Mouse (Mus musculus): ENCODE results near the gene Aox4. TPM values are rescaled to one million over a fixed set of nuclear protein-coding genes. Genes with fewer than 3 reads are reported as not detected.

Aox4 gene
- polyA plus RNA-seq, 1 experiment from 2014 or later: 0.08 TPM

DNA sequence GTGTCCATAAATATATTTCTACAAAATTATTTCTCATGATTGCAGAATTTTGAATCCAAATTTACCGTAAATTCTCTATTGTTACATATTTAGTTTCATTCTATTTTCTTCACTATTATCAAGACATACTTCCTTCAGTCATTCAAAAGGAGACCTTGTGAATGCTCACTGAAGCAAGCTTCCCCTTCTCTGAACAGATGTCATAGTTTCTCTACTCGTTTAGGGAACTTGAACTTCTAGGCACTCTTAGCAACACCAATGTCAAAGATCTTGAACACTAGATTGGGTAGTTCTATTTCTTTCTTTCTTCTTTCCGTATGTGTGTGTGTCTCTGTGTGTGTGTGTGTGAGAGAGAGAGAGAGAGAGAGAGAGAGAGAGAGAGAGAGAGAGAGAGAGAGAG, 34.3 kb downstream of the Aox4 start:
- Histone ChIP-seq H3K9me3 (replicated peaks) (no peaks in the 10 kb centered on the region), H3K4me3 (no peak overlapping the region), H3K4me2 (no peak overlapping the region), H3K9ac (no peak overlapping the region), H3K27me3 (no peaks in the 10 kb centered on the region), H3K36me3 (no peaks in the 10 kb centered on the region), H3K27ac (no peak overlapping the region), H3K4me1 (replicated peaks) (no peaks in the 10 kb centered on the region)
- WGBS: 60% methylated on average over 3 of the region's 3 CpGs
- no peak for ATAC-seq (replicated peaks; ENCODE audit: insufficient number of reproducible peaks, insufficient read depth, low FRiP score, low read depth)

GRCm38 (mm10) chr1:58248518-58248917, 38.3 kb downstream of the Aox4 start:
- Histone ChIP-seq H3K9ac (no peak overlapping the region), H3K4me3 (no peak overlapping the region), H3K27ac (no peak overlapping the region), H3K9me3 (replicated peaks) (no peaks in the 10 kb centered on the region), H3K4me2 (no peak overlapping the region), H3K36me3 (no peaks in the 10 kb centered on the region), H3K4me1 (replicated peaks) (no peaks in the 10 kb centered on the region), H3K27me3 (no peaks in the 10 kb centered on the region)
- 56% methylated on average over 1 of the region's 1 CpGs for WGBS
- ATAC-seq (replicated peaks; ENCODE audit: insufficient number of reproducible peaks, insufficient read depth, low FRiP score, low read depth): no peak

DNA sequence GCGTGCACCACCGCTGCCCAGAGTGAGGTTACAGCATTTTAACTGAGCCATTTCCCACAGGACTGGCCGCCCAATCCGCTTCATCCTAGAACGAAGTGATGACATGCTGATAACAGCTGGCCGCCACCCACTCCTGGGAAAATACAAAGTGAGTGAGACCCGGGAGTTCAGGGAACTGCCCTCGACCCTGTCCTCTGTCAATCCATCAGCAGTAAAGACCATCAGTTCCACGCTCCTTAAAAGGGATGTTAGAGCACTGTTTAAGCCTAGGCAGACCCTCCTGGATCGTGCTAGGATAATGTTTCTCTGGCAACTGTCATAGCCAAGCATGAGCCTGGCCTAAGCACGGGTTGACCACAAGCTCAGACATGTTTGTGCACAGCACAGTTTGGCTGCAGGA, 43.3 kb downstream of the Aox4 start:
- no peak for ATAC-seq (replicated peaks; ENCODE audit: insufficient number of reproducible peaks, insufficient read depth, low FRiP score, low read depth)
- no peaks in the 10 kb centered on the region for H3K36me3 ChIP-seq
- H3K9ac ChIP-seq: no peak overlapping the region
- no peak overlapping the region for H3K27ac ChIP-seq
- H3K4me1 ChIP-seq (replicated peaks): no peaks in the 10 kb centered on the region
- 48% methylated on average over 11 of the region's 11 CpGs for WGBS
- H3K9me3 ChIP-seq (replicated peaks): no peaks in the 10 kb centered on the region
- H3K4me3 ChIP-seq: no peak overlapping the region
- no peaks in the 10 kb centered on the region for H3K27me3 ChIP-seq
- no peak overlapping the region for H3K4me2 ChIP-seq

GRCm38 (mm10) chr1:58257195-58257991, 47.2 kb downstream of the Aox4 start:
- H3K4me1 ChIP-seq (replicated peaks): no peaks in the 10 kb centered on the region
- H3K4me2 ChIP-seq: no peak overlapping the region
- H3K27ac ChIP-seq: no peak overlapping the region
- no peaks in the 10 kb centered on the region for H3K9me3 ChIP-seq (replicated peaks)
- H3K27me3 ChIP-seq: no peaks in the 10 kb centered on the region
- H3K9ac ChIP-seq: no peak overlapping the region
- 74% methylated on average over 10 of the region's 10 CpGs for WGBS
- no peak for ATAC-seq (replicated peaks; ENCODE audit: insufficient number of reproducible peaks, insufficient read depth, low FRiP score, low read depth)
- H3K36me3 ChIP-seq: no peaks in the 10 kb centered on the region
- no peak overlapping the region for H3K4me3 ChIP-seq

GRCm38 (mm10) chr1:58260311-58260710, 50.1 kb downstream of the Aox4 start:
- 39% methylated on average over 3 of the region's 3 CpGs for whole genome bisulfite sequencing

GRCm38 (mm10) chr1:58268231-58268630, 58.0 kb downstream of the Aox4 start:
- ATAC-seq (replicated peaks; ENCODE audit: insufficient number of reproducible peaks, insufficient read depth, low FRiP score, low read depth): no peak
- H3K36me3 ChIP-seq: no peaks in the 10 kb centered on the region
- H3K4me1 ChIP-seq (replicated peaks): no peaks in the 10 kb centered on the region
- peaks cover 5% of the 10 kb centered on the region; the same call in 1 of the 2 replicates for H3K27me3 ChIP-seq
- H3K9ac ChIP-seq: no peak overlapping the region
- no peak overlapping the region for H3K27ac ChIP-seq
- WGBS: 74% methylated on average over 2 of the region's 2 CpGs
- no peak overlapping the region for H3K4me3 ChIP-seq
- no peaks in the 10 kb centered on the region for H3K9me3 ChIP-seq (replicated peaks)
- no peak overlapping the region for H3K4me2 ChIP-seq

More at GRCm38 (mm10) chr1:58260311-58260710, 50.1 kb downstream of the Aox4 start:
- no peak for ATAC-seq (replicated peaks; ENCODE audit: insufficient number of reproducible peaks, insufficient read depth, low FRiP score, low read depth)
- Histone ChIP-seq H3K4me1 (replicated peaks) (no peaks in the 10 kb centered on the region), H3K9me3 (replicated peaks) (no peaks in the 10 kb centered on the region), H3K27me3 (no peaks in the 10 kb centered on the region; the same call in 1 of the 2 replicates), H3K36me3 (no peaks in the 10 kb centered on the region), H3K4me2 (no peak overlapping the region), H3K9ac (no peak overlapping the region), H3K4me3 (no peak overlapping the region), H3K27ac (no peak overlapping the region)

GRCm38 (mm10) chr1:58270807-58271569, 60.8 kb downstream of the Aox4 start:
- ATAC-seq (replicated peaks; ENCODE audit: insufficient number of reproducible peaks, insufficient read depth, low FRiP score, low read depth): no peak
- Histone ChIP-seq H3K4me3 (no peak overlapping the region), H3K4me2 (no peak overlapping the region), H3K9me3 (replicated peaks) (no peaks in the 10 kb centered on the region), H3K9ac (no peak overlapping the region), H3K36me3 (no peaks in the 10 kb centered on the region), H3K27me3 (peaks cover 5% of the 10 kb centered on the region; the same call in 1 of the 2 replicates), H3K4me1 (replicated peaks) (no peaks in the 10 kb centered on the region), H3K27ac (no peak overlapping the region)
- 30% methylated on average over 6 of the region's 6 CpGs for WGBS

DNA sequence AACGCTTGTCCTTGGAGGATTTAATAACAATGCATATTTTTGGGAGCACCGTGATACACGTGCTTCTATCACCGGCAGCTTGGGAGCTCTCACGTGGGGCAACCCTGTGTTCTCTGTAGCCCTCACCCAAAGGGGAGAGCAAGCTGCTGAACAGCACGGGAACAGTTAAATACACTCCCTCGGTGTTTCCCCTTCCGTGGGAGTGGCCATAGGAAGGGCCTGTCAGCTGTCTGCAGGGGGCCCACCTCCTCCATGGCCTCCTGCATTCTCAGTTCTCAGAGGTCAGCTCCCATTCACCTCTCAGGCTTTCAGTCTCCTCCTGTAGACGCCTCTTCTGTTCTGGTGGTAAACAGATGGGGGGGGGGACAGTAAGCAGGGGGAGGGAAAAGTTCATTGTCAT, 65.7 kb downstream of the Aox4 start:
- no peak for ATAC-seq (replicated peaks; ENCODE audit: insufficient number of reproducible peaks, insufficient read depth, low FRiP score, low read depth)
- Histone ChIP-seq H3K27ac (no peak overlapping the region), H3K4me2 (no peak overlapping the region; the same call in 1 of the 2 replicates), H3K36me3 (no peaks in the 10 kb centered on the region), H3K9me3 (replicated peaks) (no peaks in the 10 kb centered on the region), H3K27me3 (no peaks in the 10 kb centered on the region), H3K4me3 (no peak overlapping the region), H3K9ac (no peak overlapping the region), H3K4me1 (replicated peaks) (no peaks in the 10 kb centered on the region)
- WGBS: 29% methylated on average over 9 of the region's 9 CpGs

DNA sequence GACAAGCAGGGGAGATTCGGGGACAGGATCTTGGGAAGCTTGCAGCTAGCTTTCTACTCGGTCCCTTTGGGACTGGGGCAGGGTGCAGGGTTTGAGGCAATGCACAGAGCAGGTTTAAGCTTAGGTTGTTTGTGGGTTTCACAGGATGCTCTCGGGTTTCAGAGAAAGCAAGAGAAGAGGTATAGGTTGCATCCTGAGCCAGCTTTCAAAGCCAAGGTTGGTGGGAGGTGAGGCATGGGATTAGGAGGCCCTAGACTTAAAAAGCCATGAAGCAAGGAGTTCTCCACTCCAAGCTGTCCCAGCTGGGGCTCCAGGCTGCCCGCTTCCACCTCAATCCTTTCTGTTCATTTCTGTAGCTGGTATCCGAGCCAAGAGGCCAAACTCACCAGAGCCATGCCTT, 67.8 kb downstream of the Aox4 start, which contains the start of gene Aox2:
TSS of gene Aox2 (plus strand) at position 301 of the 400 bp plus-strand sequence.
- Histone ChIP-seq H3K4me1 (replicated peaks) (no peaks in the 10 kb centered on the region), H3K27ac (no peak within 1 kb of the TSS), H3K4me3 (no peak within 1 kb of the TSS), H3K36me3 (no peaks in the 10 kb centered on the region), H3K4me2 (no peak within 1 kb of the TSS), H3K9me3 (replicated peaks) (no peaks in the 10 kb centered on the region), H3K27me3 (no peaks in the 10 kb centered on the region), H3K9ac (no peak within 1 kb of the TSS)
- WGBS: 66% methylated on average over 5 of the region's 5 CpGs
- no peak for ATAC-seq (replicated peaks; ENCODE audit: insufficient number of reproducible peaks, insufficient read depth, low FRiP score, low read depth)

- Histone ChIP-seq H3K4me3 (no peak overlapping the region), H3K27me3 (no peaks in the 10 kb centered on the region), H3K27ac (no peak overlapping the region), H3K9me3 (replicated peaks) (no peaks in the 10 kb centered on the region), H3K36me3 (no peaks in the 10 kb centered on the region), H3K4me2 (no peak overlapping the region), H3K4me1 (replicated peaks) (no peaks in the 10 kb centered on the region), H3K9ac (no peak overlapping the region)
- ATAC-seq (replicated peaks; ENCODE audit: insufficient number of reproducible peaks, insufficient read depth, low FRiP score, low read depth): no peak
- 63% methylated on average over 7 of the region's 7 CpGs for WGBS
Observed at GRCm38 (mm10) chr1:58278513-58278912, 68.3 kb downstream of the Aox4 start.

GRCm38 (mm10) chr1:58280381-58280780, 70.2 kb downstream of the Aox4 start:
- H3K27me3 ChIP-seq: no peaks in the 10 kb centered on the region
- H3K4me3 ChIP-seq: no peak overlapping the region
- H3K27ac ChIP-seq: no peak overlapping the region
- ATAC-seq (replicated peaks; ENCODE audit: insufficient number of reproducible peaks, insufficient read depth, low FRiP score, low read depth): no peak
- 68% methylated on average over 4 of the region's 4 CpGs for WGBS
- H3K36me3 ChIP-seq: no peaks in the 10 kb centered on the region
- H3K4me2 ChIP-seq: no peak overlapping the region
- no peaks in the 10 kb centered on the region for H3K9me3 ChIP-seq (replicated peaks)
- H3K9ac ChIP-seq: no peak overlapping the region
- H3K4me1 ChIP-seq (replicated peaks): no peaks in the 10 kb centered on the region
